Mouse (Mus musculus) thymus, adult 2 months (tissue): Measurements from ENCODE around the gene Sirt4. TPM values are rescaled to one million over a fixed set of nuclear protein-coding genes. Genes with fewer than 3 reads are reported as not detected.

ENCODE experiments used
- DNase-seq: peaks from one replicate; pipeline ENCODE4 v3.0.0; 2021
- H3K27ac ChIP-seq: fragments of 200-500 bp; 2 replicates; pipeline ENCODE4 v1.5.1; 2012; ENCODE audit warnings: low read length, control low read depth; ENCODE audit not compliant: control insufficient read depth, insufficient read depth
- H3K27me3 ChIP-seq: fragments of 200-500 bp; 2 replicates; pipeline ENCODE4 v1.6.1; 2012; ENCODE audit warnings: mild to moderate bottlenecking, low read length, moderate library complexity, mixed read lengths; ENCODE audit not compliant: control insufficient read depth, insufficient read depth
- H3K36me3 ChIP-seq: fragments of 200-500 bp; 2 replicates; pipeline ENCODE4 v1.6.1; 2012; ENCODE audit warnings: mild to moderate bottlenecking, low read length, moderate library complexity; ENCODE audit not compliant: control insufficient read depth, insufficient read depth
- H3K4me1 ChIP-seq: fragments of 200-500 bp; replicated peaks from 2 replicates; pipeline ENCODE4 v1.6.1; 2012; ENCODE audit warnings: low read length; ENCODE audit not compliant: control insufficient read depth, insufficient read depth
- H3K4me3 ChIP-seq: fragments of 200-500 bp; 2 replicates; pipeline ENCODE4 v1.5.1; 2012; ENCODE audit warnings: mild to moderate bottlenecking, low read length, control low read depth, moderate library complexity; ENCODE audit not compliant: control insufficient read depth, insufficient read depth
- CTCF ChIP-seq: fragments of 200-500 bp; IDR thresholded peaks from 2 replicates; pipeline ENCODE4 v1.5.1; 2012; ENCODE audit warnings: mild to moderate bottlenecking, control low read depth, low read length, moderate library complexity, borderline replicate concordance; ENCODE audit not compliant: control insufficient read depth, poor library complexity, insufficient read depth; ENCODE audit errors: extremely low read depth
- POLR2A ChIP-seq: fragments of 200-500 bp; IDR thresholded peaks from 2 replicates; pipeline ENCODE4 v1.6.1; 2012; ENCODE audit warnings: mild to moderate bottlenecking, low read length, control low read depth, moderate library complexity; ENCODE audit not compliant: control insufficient read depth, poor library complexity, insufficient read depth; ENCODE audit errors: extremely low read depth
- WGBS: fragments of 180-500 bp; shearing (Covaris S2); methylation state at CpG from one replicate; pipeline ENCODE4 v1.1.7; 2018; 5-methylcytosine and 5-hydroxymethylcytosine counted together
- polyA plus RNA-seq: library from polyadenylated mRNA; depleted of rRNA; stranded (reverse); fragments of >200 nt; gene quantifications from 2 replicates; pipeline ENCODE4 v1.2.3, GENCODE M21; 2012

Sirt4 gene
- polyA plus RNA-seq, 1 experiment = 48.6 TPM

DNA sequence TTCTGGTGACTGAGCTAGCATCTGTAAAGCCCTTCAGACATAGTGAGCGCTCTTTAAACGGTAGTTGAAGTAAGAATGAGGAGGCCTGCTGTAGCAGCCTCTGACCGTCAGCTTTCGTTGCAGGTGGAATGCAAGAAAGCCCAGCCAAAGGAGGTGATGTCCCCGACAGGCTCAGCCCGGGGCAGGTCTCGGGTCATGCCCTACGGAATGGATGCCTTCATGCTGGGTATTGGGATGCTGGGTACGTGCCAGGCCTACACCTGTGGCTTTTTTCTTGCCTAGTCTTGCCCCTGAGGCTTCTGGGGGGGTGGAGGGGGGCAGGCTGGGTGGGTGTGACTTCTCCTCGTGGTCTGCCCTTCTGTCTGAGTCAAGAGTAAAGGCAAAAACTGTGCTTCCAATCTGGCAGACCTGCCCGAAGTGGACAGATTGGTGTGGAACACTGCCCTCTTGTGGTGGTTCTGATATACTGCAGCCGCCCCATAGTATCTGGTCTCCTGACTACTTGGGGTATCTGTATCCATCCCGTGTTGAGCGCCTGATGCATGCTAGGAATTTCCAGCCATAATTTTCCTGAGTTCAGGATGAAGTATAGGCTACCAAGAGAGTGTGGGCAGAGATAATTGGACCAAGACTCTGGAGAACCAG is 43.2 kb downstream of the Sirt4 start:
- H3K4me1 ChIP-seq = no peaks in the 10 kb centered on the region
- DNase-seq = peak; percentile 63
- no peaks in the 10 kb centered on the region for H3K36me3 ChIP-seq
- H3K27ac ChIP-seq = no peak overlapping the region
- H3K4me3 ChIP-seq = no peak overlapping the region
- 46% methylated on average over 14 of the region's 14 CpGs for WGBS
- no peaks in the 10 kb centered on the region for H3K27me3 ChIP-seq
- no peak for TF ChIP-seq POLR2A
- no peak for TF ChIP-seq CTCF

DNA sequence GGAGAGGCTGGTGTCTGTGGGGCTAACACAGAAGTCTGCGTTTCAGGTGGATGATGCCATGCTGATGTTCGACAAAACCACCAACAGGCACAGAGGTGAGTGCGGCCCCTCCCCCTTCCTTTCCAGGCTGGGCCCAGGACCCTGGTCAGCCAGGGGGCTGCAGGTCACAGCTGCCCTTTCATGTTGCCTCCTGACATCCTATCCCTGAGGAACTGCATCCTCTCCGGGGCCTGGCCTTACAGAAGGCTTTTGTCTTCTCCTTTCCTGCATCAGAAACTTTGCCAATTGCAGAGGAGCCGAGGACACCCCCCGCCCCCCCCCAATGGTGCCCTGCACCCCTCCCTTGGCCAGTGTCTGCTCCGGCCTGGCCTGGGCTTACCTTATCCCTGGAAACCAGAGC is 45.9 kb downstream of the Sirt4 start:
- no peak overlapping the region for H3K4me3 ChIP-seq
- TF ChIP-seq CTCF = no peak
- TF ChIP-seq POLR2A = no peak
- WGBS = 75% methylated on average over 7 of the region's 7 CpGs
- no peak overlapping the region for H3K27ac ChIP-seq
- H3K36me3 ChIP-seq = no peaks in the 10 kb centered on the region
- no peaks in the 10 kb centered on the region for H3K27me3 ChIP-seq
- DNase-seq = no peak
- no peaks in the 10 kb centered on the region for H3K4me1 ChIP-seq

DNA sequence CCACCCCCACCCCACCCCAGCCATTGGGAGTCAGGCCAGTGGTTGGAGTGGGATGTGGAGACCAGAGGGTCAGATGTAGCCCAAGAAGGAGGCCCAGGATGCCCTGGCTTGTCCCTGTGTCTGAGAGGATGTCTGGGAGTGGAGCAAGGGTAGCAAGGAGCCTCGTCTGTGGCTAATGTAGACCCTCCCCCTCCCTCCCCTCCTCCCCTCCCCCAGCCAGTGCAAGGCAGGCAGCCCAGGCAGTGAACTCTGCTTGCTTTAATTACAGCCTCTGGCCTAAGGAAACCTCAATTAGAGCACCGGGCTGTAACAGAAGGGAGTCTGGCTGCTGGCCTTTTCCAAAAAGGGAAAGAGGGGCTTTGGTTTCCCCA is 46.6 kb downstream of the Sirt4 start:
- 39% methylated on average over 2 of the region's 2 CpGs for WGBS
- H3K4me1 ChIP-seq = no peaks in the 10 kb centered on the region
- no peak overlapping the region for H3K4me3 ChIP-seq
- DNase-seq = no peak
- no peak for TF ChIP-seq CTCF
- no peak for TF ChIP-seq POLR2A
- H3K27me3 ChIP-seq = no peaks in the 10 kb centered on the region; the same call in 1 of the 2 replicates
- no peak overlapping the region for H3K27ac ChIP-seq
- no peaks in the 10 kb centered on the region for H3K36me3 ChIP-seq

DNA sequence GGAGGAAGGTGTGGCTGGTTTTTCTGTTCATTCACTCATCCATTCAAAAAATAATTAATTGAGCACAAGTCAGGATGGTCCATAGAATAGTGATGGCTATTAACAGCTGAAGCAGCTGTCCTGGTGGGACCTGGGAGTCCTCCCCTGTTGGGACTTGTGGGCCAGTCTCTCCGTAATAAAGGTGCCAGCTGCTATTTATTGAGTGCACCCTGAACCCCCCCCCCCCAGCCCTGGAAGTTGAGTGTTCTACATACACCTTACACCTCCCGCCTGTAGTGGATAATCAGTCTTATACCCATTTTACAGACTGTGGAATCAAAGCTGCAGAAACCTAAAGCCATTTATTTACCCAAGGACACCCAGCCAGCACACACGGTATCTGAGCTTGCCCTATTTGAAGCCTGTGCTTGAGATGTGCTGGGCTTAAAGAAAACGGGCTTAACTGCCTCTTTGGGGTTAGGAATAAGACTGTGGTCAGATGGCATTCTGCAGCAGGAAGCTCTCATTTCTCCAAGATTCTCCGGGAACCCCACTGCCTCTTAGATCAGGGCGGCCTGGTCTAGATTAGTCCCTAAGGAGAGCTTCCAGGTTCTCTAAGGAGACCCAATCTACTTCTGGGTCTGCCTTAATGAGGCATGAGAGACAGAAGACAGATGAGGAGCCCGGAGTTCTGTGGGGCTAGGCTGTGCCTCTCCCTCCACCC is 47.1 kb downstream of the Sirt4 start:
- no peaks in the 10 kb centered on the region for H3K4me1 ChIP-seq
- H3K4me3 ChIP-seq = no peak overlapping the region
- H3K27ac ChIP-seq = no peak overlapping the region
- H3K27me3 ChIP-seq = no peaks in the 10 kb centered on the region; the same call in 1 of the 2 replicates
- TF ChIP-seq POLR2A (no peak), CTCF (no peak)
- DNase-seq = no peak
- WGBS = 82% methylated on average over 7 of the region's 7 CpGs
- no peaks in the 10 kb centered on the region for H3K36me3 ChIP-seq

DNA sequence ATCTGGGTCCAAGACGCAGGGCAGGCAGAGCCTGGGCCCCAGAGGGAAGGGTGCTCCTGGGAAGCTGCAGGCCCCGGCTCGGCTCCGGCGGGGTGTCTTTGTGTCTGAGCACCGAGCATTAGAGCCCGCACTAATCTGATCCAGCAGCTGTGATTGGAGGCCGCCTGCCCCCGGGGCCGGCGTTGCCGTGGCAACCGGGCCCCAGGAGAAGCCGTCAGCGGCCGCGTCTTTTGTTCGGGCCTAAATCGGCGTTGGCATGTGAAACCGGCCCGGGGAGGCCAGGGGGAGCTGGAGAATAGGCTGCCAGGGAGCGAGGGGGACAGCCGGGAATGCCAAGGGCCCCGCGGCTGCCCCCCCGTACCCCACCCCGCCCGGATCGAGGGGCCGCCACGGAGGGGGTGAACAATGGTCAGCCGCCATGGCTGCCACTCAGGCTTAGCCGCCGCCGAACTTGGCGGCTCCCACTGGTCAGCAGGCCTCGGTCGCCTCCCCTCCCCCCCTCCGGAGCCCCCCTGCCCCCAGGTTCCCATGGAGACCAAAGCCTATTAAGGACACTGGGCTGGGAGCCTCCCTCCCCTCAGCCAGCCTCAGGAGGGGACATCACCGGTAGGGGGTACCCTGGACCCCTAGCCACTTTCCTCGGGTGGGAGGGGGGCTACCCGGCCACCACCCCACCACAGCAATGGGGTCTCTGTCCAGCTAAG is 48.0 kb downstream of the Sirt4 start:
- H3K27me3 ChIP-seq = no peaks in the 10 kb centered on the region; the same call in 1 of the 2 replicates

DNA sequence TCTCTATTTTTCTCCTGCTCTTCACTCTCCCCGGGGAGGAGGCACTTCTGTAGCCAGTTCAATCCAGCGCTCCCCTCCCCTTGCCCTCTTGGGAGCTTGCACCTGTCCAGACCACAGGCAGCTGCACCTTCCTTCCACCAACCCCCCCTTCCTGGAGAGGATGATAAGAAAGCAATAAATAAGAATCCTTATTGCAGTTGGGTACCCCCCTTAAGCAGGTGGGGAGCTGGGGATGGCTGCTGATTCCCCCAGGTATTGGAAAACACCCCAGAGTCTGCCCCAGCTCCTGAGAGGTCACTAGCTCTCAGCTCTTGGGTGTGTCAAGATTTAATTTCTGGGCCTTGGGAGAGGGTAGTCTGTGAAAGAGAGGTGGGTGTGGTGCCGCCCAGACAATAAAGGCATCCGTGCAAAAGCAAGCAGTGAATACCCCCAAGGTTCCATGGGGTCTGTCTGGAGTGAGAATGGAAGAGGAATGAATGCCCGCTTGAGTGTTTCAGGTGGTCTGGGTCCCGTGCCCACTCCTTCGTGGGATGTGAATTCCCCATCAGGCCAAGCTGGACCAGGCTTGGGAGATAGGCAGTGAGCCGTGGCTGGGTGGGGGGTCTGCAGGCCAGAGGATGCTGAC is 48.7 kb downstream of the Sirt4 start:
- Histone ChIP-seq H3K27me3 (no peaks in the 10 kb centered on the region; the same call in 1 of the 2 replicates), H3K27ac (no peak overlapping the region), H3K36me3 (no peaks in the 10 kb centered on the region), H3K4me3 (no peak overlapping the region), H3K4me1 (no peaks in the 10 kb centered on the region)
- TF ChIP-seq CTCF = no peak
- TF ChIP-seq POLR2A = no peak
- WGBS = 54% methylated on average over 8 of the region's 8 CpGs
- no peak for DNase-seq

More for the DNA sequence above, 48.0 kb downstream of the Sirt4 start:
- H3K4me3 ChIP-seq = no peak overlapping the region
- H3K27ac ChIP-seq = no peak overlapping the region
- H3K4me1 ChIP-seq = no peaks in the 10 kb centered on the region
- no peaks in the 10 kb centered on the region for H3K36me3 ChIP-seq
- TF ChIP-seq POLR2A = no peak
- DNase-seq = no peak
- WGBS = 5% methylated on average over 39 of the region's 43 CpGs
